Mouse (Mus musculus): ENCODE data around the gene Larp6.

The Larp6 gene

DNA sequence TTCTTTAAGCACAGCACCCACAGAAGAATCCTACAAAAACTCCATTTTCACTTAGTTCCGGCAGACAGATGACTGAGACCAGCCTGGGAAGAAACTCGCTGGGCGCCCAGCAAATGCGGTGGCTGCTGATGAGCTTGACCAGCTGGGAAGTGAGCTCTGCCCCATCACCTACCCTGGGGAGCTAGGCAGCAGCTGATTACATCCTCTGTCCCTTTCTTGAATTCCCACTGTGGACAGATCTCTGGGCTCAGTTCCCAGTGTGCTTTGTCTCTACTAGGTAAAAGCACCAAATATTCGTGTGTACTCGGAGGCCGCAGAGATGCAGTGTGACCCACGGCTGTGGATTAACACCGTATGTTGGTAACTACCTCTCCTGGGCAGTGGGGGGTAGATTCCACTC is 55.6 kb downstream of the Larp6 start:
- DNase-seq = peak; percentile 40

DNA sequence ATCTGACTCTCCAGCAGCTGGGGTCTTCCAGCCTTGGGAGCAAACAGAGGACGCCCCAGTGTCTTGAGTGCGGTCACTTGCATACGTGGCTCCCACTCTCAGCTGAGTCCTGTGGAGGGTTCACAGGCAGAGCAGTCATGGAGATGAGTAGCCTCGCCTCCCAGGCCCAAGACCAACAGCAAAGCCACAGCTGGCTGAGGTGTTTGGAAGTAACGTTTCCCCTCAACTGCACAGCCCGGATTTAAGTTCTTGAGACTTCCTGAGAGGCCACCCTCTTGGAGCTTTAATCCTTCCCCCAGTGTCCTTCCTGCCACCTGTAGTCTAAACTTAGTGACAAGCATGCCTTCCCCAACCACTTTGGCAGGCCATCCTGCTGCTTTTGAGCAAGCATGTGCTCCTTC is 56.9 kb downstream of the Larp6 start:
- DNase-seq = no peak

DNA sequence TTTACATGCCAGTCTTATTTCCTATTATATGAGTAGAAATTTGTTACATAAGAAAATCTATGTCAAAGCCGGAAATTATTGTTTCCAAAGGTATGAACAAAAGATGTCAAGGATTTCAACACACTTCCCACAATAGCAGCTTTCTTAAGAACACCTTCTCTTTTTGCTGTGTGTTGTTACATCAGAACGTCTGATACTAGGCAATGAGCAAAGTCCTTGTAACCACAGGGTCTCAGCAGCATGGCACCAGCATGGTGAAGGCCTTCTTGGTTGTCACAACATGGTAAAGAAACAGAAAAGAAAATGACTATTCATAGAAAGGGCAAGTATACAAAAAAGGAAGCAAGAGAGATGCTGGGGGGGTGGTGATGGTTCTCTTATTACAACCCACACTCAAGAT is 60.9 kb downstream of the Larp6 start:
- DNase-seq = no peak

DNA sequence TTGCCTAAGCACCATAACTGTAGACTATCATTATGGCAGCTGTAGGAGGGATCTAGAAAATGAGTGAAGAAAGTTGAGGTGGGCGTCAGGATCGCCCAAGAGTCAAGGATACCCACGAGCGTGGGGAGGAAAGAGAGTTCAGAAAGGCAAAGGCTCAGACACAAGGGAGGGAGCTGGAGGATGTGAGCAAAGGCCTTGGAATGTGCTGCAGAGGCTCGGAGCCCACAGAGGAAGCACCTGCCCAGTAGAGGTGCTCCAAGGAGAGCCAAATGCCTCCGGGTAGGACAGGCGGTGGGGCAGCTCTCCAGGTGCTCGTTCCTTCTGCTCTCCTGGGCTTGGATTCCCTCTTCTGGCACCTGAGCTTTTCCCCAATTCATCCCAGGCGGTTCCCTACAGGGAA is 64.1 kb downstream of the Larp6 start:
- no peak for DNase-seq

DNA sequence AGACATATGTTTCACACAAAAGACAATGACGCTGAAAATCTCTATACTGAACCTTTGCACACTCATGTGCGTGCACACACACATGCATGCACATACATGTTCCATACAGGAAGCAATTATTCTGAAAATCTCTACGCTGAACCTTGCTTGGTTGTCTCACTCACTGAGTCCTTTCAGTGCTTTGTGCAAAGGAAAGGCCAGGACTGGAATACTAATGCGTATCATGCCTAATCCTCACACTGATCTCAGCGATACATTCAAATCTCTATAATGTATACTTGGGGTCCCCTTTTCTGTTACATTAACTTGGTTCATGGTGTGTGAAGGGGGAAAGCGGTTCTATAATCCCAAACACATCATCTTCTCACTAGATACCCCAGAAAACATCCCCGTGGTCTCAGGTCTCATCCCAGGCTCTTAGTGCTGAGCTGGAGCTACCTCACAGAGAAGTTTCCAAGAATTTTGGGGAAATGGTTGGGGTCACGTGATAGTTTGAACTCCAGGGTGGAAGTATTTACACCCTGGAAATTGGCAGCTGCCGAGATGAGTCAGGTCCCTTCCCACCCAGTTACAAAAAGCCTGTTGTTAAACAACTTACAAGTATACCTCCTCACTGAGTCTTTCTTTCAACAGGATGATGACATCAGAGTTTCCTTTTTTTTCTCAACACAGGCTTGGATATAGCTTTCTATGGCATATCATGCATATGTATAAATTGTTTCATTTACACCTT is 69.4 kb downstream of the Larp6 start:
- DNase-seq = no peak

DNA sequence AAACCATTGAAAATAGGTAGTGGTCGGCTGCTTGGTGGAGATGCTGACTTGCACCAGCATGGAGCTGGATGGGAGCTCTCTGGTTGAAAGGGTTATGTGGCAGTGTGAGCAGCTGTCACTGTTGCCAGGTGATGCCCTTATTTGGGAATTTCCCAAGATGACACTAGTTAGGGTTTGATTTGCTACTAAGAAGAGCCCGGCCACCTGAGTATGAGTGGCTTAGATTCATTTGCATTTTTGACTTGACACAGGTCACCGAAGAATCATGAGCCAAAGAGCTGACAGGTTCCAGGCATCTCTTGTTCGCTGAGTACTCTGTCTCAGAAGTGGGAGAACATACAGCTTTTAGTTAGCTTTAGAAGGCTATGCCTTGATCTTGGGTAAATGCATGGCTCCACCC is 72.3 kb downstream of the Larp6 start:
- no peak for DNase-seq

DNA sequence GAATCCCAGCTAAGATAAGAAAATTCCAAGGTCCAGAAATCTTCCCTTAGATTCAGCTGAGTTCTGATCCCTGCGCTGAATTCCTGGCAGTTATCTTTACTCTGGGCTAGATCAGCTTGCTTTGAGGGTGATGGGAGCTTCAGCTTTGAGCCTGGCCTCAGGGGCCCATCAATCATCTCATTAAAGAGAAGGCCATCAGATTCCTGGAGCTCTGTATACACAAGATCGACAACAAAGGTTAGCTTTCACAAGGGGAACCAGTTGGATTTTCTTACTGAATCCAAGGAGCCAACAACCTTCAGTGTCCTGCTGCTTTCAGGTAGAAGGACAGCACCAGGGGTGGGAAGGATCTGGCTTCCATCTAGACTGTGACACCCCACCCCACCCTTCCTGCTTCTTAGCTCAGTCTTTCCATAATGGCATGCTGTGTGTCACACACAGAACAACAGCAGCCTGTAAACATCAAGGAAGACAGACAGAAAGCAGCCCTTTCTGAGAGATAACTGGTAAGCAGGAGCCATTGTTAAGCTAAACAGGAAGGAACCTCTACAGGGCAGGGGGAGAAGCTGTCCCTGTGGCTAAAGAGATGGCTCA is 74.8 kb downstream of the Larp6 start:
- no peak for DNase-seq

Data from retina, postnatal 1 day (tissue).